Mouse (Mus musculus) heart, embryonic 10.5 days (tissue): ENCODE measurements at regions not wholly inside any gene's neighbourhood (a gene's known extent, or its start where the extent isn't known, plus 50 kb on each side); places are given as distances from the start of the nearest gene placed in this dataset.
A peak's percentile ranks its signal among the peaks of the same experiment; 100 is the strongest.

ENCODE experiments used
- DNase-seq: peaks from one replicate; pipeline ENCODE4 v3.0.0-alpha.2; 2017; ENCODE audit warnings: low spot score
- H3K27ac ChIP-seq: fragments of 300-500 bp; sonication (generic); 2 replicates; pipeline ENCODE4 v1.5.1; 2016; ENCODE audit warnings: mild to moderate bottlenecking
- H3K27me3 ChIP-seq: fragments of 300-500 bp; sonication (generic); 2 replicates; pipeline ENCODE4 v1.6.1; 2016; ENCODE audit warnings: mild to moderate bottlenecking; ENCODE audit not compliant: poor library complexity, insufficient read depth, severe bottlenecking
- H3K36me3 ChIP-seq: fragments of 300-500 bp; sonication (generic); 2 replicates; pipeline ENCODE4 v1.6.1; 2016; ENCODE audit warnings: mild to moderate bottlenecking, moderate library complexity
- H3K4me1 ChIP-seq: fragments of 300-500 bp; sonication (generic); 2 replicates; pipeline ENCODE4 v1.6.1; 2016; ENCODE audit warnings: mild to moderate bottlenecking
- H3K4me3 ChIP-seq: fragments of 300-500 bp; sonication (generic); 2 replicates; pipeline ENCODE4 v1.5.1; 2016; ENCODE audit warnings: mild to moderate bottlenecking, moderate library complexity
- H3K9me3 ChIP-seq: fragments of 300-500 bp; sonication (generic); 2 replicates; pipeline ENCODE4 v1.6.1; 2016; ENCODE audit warnings: mild to moderate bottlenecking, moderate library complexity
- WGBS: fragments of 180-500 bp; shearing (Covaris S2); methylation state at CpG from one replicate; pipeline ENCODE4 v1.1.7; 2016; 5-methylcytosine and 5-hydroxymethylcytosine counted together

GRCm38 (mm10) chr9:69814432-69814831 is 53.7 kb upstream of the Foxb1 start:
- Histone ChIP-seq H3K27ac (no peak overlapping the region), H3K36me3 (no peaks in the 10 kb centered on the region), H3K4me3 (no peak overlapping the region), H3K9me3 (no peaks in the 10 kb centered on the region), H3K27me3 (no peaks in the 10 kb centered on the region), H3K4me1 (no peaks in the 10 kb centered on the region)
- 52% methylated on average over 3 of the region's 3 CpGs for WGBS
- DNase-seq: no peak

GRCm38 (mm10) chr9:69823179-69823966 is 62.6 kb upstream of the Foxb1 start:
- H3K27ac ChIP-seq: no peak overlapping the region
- no peak overlapping the region for H3K4me3 ChIP-seq
- 77% methylated on average over 9 of the region's 9 CpGs for WGBS
- H3K4me1 ChIP-seq: no peaks in the 10 kb centered on the region
- no peaks in the 10 kb centered on the region for H3K27me3 ChIP-seq
- DNase-seq: no peak
- no peaks in the 10 kb centered on the region for H3K36me3 ChIP-seq
- H3K9me3 ChIP-seq: no peaks in the 10 kb centered on the region

DNA sequence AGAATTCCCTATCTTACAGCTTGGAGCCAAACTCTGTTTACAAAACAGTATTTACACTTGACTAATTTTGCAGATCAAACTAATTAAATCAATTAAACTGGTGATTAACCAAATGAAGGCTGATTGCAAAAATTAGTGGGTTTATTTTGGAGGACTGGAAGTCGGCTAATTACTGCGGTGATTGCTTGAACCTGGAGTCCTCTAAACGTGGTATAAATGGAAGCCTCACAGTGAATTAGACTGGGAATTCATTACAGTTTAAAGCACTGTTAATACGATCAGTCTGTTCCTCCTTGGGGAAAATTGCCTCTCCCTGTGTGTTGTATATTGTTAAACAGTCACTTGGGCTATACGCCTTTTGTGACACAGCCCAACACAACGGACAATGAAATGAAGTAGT is 67.7 kb upstream of the Foxb1 start:
- no peak for DNase-seq
- 76% methylated on average over 6 of the region's 6 CpGs for WGBS
- no peak overlapping the region for H3K4me3 ChIP-seq
- no peak overlapping the region for H3K27ac ChIP-seq
- H3K36me3 ChIP-seq: no peaks in the 10 kb centered on the region
- no peaks in the 10 kb centered on the region for H3K4me1 ChIP-seq
- H3K27me3 ChIP-seq: no peaks in the 10 kb centered on the region
- H3K9me3 ChIP-seq: no peaks in the 10 kb centered on the region

DNA sequence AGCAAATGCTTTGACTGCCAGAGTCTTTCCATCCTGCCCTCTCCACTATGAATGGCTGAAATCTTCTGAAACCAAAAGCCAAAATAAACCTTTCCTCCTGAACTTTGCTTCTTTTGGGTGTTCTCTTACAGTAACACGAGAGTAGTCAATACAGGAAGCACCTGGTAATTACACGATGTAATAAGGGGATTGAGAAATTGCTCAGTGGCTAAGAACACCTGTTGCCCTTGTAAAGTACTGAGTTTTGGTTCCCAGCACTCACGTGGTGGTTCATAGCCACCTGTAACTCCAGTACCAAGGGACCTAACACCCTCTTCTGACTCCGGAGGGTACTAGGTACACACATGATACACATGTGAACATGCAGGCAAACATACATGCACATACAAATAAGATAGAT is 74.7 kb upstream of the Foxb1 start:
- 67% methylated on average over 4 of the region's 4 CpGs for WGBS
- Histone ChIP-seq H3K36me3 (no peaks in the 10 kb centered on the region), H3K27ac (no peak overlapping the region), H3K4me3 (no peak overlapping the region), H3K9me3 (no peaks in the 10 kb centered on the region), H3K4me1 (no peaks in the 10 kb centered on the region), H3K27me3 (no peaks in the 10 kb centered on the region)
- DNase-seq: no peak

DNA sequence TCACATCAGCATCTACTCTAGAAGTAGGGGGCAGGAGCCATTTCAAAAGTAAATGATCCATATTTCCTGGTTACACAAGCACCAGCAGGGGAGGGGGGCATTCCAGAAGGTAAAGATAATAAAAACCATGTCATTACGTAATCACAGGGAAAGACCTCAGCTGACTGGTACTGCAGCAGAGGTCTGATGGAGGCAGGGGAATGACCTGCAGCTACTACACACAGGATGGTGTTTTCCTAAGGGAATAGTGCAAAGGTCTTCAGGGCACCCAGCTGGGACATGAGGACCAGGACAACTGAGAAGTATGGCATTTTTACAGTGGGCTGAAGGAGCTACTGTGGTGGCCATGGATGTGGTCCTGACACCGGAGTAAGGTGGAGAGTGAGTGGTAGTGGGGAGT is 78.5 kb upstream of the Foxb1 start:
- DNase-seq: no peak
- Histone ChIP-seq H3K4me1 (no peaks in the 10 kb centered on the region), H3K9me3 (no peaks in the 10 kb centered on the region), H3K27ac (no peak overlapping the region), H3K36me3 (no peaks in the 10 kb centered on the region), H3K4me3 (no peak overlapping the region), H3K27me3 (no peaks in the 10 kb centered on the region)
- WGBS: 84% methylated on average over 2 of the region's 2 CpGs

- Histone ChIP-seq H3K36me3 (no peaks in the 10 kb centered on the region), H3K4me1 (no peaks in the 10 kb centered on the region), H3K9me3 (no peaks in the 10 kb centered on the region), H3K27ac (no peak overlapping the region), H3K4me3 (no peak overlapping the region), H3K27me3 (no peaks in the 10 kb centered on the region)
- WGBS: 64% methylated on average over 6 of the region's 6 CpGs
- DNase-seq: no peak
These were observed 84.0 kb upstream of the Foxb1 start for GRCm38 (mm10) chr9:69844712-69845111.

DNA sequence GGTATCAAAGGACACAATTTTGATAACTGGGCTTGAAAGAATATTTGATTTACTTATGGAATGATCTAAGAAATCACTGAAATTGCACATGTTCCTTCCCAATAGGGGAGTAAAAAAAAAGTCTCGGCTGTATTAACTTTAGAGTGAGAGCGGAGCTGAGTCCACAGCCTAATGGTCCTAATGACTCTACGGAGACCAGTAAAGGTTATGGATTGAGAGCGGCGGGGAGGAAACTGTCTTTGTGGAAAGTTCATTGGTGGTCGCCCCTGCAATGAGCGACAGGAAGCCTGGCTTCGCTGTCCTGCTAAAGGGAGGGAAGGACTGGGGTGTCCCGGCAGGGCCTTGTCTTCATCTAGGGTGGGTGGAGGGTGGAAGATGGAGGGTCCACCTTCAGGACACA is 84.5 kb upstream of the Foxb1 start:
- no peaks in the 10 kb centered on the region for H3K9me3 ChIP-seq
- H3K4me3 ChIP-seq: no peak overlapping the region
- H3K27me3 ChIP-seq: no peaks in the 10 kb centered on the region
- H3K36me3 ChIP-seq: no peaks in the 10 kb centered on the region
- H3K27ac ChIP-seq: no peak overlapping the region
- DNase-seq: no peak
- H3K4me1 ChIP-seq: no peaks in the 10 kb centered on the region
- WGBS: 81% methylated on average over 9 of the region's 9 CpGs

- 87% methylated on average over 7 of the region's 7 CpGs for WGBS
- Histone ChIP-seq H3K4me3 (no peak overlapping the region), H3K27ac (no peak overlapping the region), H3K9me3 (no peaks in the 10 kb centered on the region), H3K4me1 (no peaks in the 10 kb centered on the region), H3K27me3 (no peaks in the 10 kb centered on the region), H3K36me3 (no peaks in the 10 kb centered on the region)
- no peak for DNase-seq
These were observed 95.9 kb upstream of the Foxb1 start for GRCm38 (mm10) chr9:69856621-69857020.

GRCm38 (mm10) chr9:69858619-69859018 is 97.9 kb upstream of the Foxb1 start:
- Histone ChIP-seq H3K36me3 (no peaks in the 10 kb centered on the region), H3K27me3 (no peaks in the 10 kb centered on the region), H3K9me3 (no peaks in the 10 kb centered on the region), H3K27ac (no peak overlapping the region), H3K4me1 (no peaks in the 10 kb centered on the region), H3K4me3 (no peak overlapping the region)
- 76% methylated on average over 3 of the region's 3 CpGs for WGBS
- DNase-seq: no peak

GRCm38 (mm10) chr9:69870182-69870581 is 109.4 kb upstream of the Foxb1 start:
- no peaks in the 10 kb centered on the region for H3K4me1 ChIP-seq
- H3K27ac ChIP-seq: no peak overlapping the region
- no peak for DNase-seq
- no peaks in the 10 kb centered on the region for H3K36me3 ChIP-seq
- no peaks in the 10 kb centered on the region for H3K27me3 ChIP-seq
- 73% methylated on average over 4 of the region's 4 CpGs for WGBS
- H3K4me3 ChIP-seq: no peak overlapping the region
- H3K9me3 ChIP-seq: no peaks in the 10 kb centered on the region

- Histone ChIP-seq H3K27ac (no peak overlapping the region), H3K9me3 (no peaks in the 10 kb centered on the region), H3K27me3 (no peaks in the 10 kb centered on the region), H3K36me3 (no peaks in the 10 kb centered on the region), H3K4me3 (no peak overlapping the region), H3K4me1 (no peaks in the 10 kb centered on the region)
- WGBS: 57% methylated on average over 5 of the region's 5 CpGs
- DNase-seq: no peak
These were observed 102.9 kb upstream of the Bnip2 start for GRCm38 (mm10) chr9:69886351-69886750.

DNA sequence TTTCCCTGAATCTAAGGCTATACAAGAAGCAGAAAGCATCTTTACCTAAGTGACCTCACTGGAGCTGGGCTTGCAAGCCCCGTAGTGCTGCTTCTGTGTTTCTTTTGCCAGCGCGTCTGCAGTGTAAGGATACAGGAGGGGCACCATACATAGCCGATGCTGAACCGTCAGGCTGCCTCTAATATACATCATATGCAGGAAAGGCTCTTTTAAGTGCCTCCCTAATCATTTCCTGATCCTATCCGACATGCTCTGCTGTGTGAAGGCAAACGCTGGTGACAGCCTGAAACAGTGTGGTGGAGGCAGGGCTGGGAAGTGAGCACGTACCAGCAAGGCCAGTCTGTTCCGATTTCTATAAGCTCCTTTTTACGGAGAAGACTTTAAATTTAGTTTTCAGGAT is 91.2 kb upstream of the Bnip2 start:
- 60% methylated on average over 10 of the region's 10 CpGs for WGBS
- H3K27me3 ChIP-seq: no peaks in the 10 kb centered on the region
- peaks cover 4% of the 10 kb centered on the region; the same call in 1 of the 2 replicates for H3K4me1 ChIP-seq
- H3K9me3 ChIP-seq: no peaks in the 10 kb centered on the region
- H3K36me3 ChIP-seq: no peaks in the 10 kb centered on the region
- no peak for DNase-seq
- no peak overlapping the region for H3K4me3 ChIP-seq
- no peak overlapping the region for H3K27ac ChIP-seq

DNA sequence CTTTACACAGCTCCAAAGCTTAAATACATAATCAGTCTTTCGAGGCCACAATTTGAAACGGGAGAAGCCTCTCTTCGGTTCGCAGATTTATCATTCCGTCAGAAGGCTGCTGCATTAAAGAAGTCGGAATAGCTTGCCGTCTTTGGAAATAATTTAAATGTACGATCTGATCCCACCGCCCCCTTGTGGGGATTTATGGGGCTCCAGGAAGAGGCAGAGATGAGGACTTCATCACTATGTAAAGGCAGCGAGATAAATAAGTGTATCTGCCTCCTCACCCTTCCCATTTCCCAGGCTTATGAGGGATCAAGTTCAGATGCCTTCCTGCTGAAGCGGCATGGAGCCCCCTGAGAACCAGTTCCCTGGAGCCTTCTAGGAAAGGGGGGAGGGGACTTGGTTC is 89.9 kb upstream of the Bnip2 start:
- Histone ChIP-seq H3K27me3 (no peaks in the 10 kb centered on the region), H3K9me3 (no peaks in the 10 kb centered on the region), H3K36me3 (no peaks in the 10 kb centered on the region), H3K4me1 (peaks cover 4% of the 10 kb centered on the region; the same call in 1 of the 2 replicates), H3K4me3 (peak overlapping the region; percentile 19; the same call in 1 of the 2 replicates), H3K27ac (no peak overlapping the region)
- no peak for DNase-seq
- 32% methylated on average over 11 of the region's 11 CpGs for WGBS

DNA sequence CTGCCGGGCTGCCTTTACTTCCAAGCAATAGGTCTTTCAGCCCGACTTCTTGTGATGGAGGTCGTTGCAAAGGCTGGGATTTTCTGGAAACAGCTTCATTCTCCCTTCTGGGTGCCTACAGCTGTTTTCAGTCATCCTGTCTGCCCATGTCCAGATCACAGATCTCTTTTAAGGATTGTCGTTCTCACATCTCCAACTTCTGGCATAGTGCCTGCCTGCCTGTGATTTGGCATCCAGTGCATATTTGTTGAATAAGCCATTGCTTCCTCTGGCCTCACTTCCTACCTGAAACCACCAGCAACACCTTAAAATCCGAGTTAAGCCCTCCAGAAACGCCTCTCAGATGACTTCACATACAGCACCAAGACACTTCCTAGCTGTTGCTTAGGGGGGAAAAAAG is 88.4 kb upstream of the Bnip2 start:
- peaks cover 4% of the 10 kb centered on the region; the same call in 1 of the 2 replicates for H3K4me1 ChIP-seq
- H3K4me3 ChIP-seq: no peak overlapping the region
- H3K27me3 ChIP-seq: no peaks in the 10 kb centered on the region
- DNase-seq: no peak
- H3K36me3 ChIP-seq: no peaks in the 10 kb centered on the region
- WGBS: 66% methylated on average over 6 of the region's 6 CpGs
- H3K9me3 ChIP-seq: no peaks in the 10 kb centered on the region
- H3K27ac ChIP-seq: no peak overlapping the region
